Comparison of ENCODE assay signal across 11 mouse cellular contexts in genomic region chr13:119965302-119965952, GRCm38 (mm10). TPM values are rescaled to one million over a fixed set of nuclear protein-coding genes. Genes with fewer than 3 reads are reported as not detected.
ATAC-seq and TF ChIP-seq lines count a peak whose summit lies in the region.
"Not testable (repeated sequence)": the region's sequence is repeated elsewhere in the genome, so short reads cannot be mapped to it uniquely, and the experiment has no call there.
"Had no signal": no experiment of that assay in that cellular context is flagged by ENCODE, and none has a peak within 500 bp of the region (broad histone marks: within the 10 kb centered on the region; RNA-seq: fewer than 3 reads in every experiment).

No protein-coding gene starts in this region.

- peak overlapping the region; percentile 44 for H3K4me3 ChIP-seq in bone marrow macrophage, adult 2 months (ENCODE audit: insufficient read depth, low read length)
- not testable (repeated sequence) for H3K4me3 ChIP-seq in forebrain, embryonic 13.5 days; neural tube, embryonic 12.5 days
- H3K4me3 ChIP-seq in heart, embryonic 15.5 days = peak overlapping the region; percentile 41
- peak overlapping the region; percentile 15; the same call in 1 of the 2 replicates for H3K4me3 ChIP-seq in intestine, embryonic 15.5 days (replicated peaks)
- 0 out of 2 replicates have a peak overlapping the region, but pooled peaks have one; percentile 20 for H3K4me3 ChIP-seq in limb, embryonic 13.5 days
- peak overlapping the region; percentile 20; the same call in 1 of the 2 replicates for H3K4me3 ChIP-seq in macrophage (ENCODE audit: inconsistent target)

- not testable (repeated sequence) for TF ChIP-seq POLR2A in bone marrow macrophage, adult 2 months (IDR thresholded peaks at IDR 0.05; ENCODE audit: borderline replicate concordance, low read depth, low read length)

- WGBS in forebrain, embryonic 13.5 days = 1% methylated on average over 15 of the region's 34 CpGs
- 2% methylated on average over 16 of the region's 34 CpGs for WGBS in heart, embryonic 15.5 days
- WGBS in intestine, embryonic 15.5 days = 2% methylated on average over 16 of the region's 34 CpGs
- WGBS in limb, embryonic 13.5 days = under 1% methylated on average over 14 of the region's 34 CpGs
- WGBS in macrophage (ENCODE audit: missing documents) = 7% methylated on average over 3 of the region's 34 CpGs
- WGBS in neural tube, embryonic 12.5 days = 1% methylated on average over 19 of the region's 34 CpGs

- H3K79me2 ChIP-seq in macrophage (ENCODE audit: inconsistent target) = not testable (repeated sequence)

- H3K9ac ChIP-seq in forebrain, embryonic 13.5 days; heart, embryonic 15.5 days; intestine, embryonic 15.5 days; limb, embryonic 13.5 days; neural tube, embryonic 12.5 days: not testable (repeated sequence)

- H3K27ac ChIP-seq in bone marrow macrophage, adult 2 months (ENCODE audit: insufficient read depth, low read depth, low read length); forebrain, embryonic 13.5 days; heart, embryonic 15.5 days; intestine, embryonic 15.5 days; limb, embryonic 13.5 days; macrophage; neural tube, embryonic 12.5 days: not testable (repeated sequence)

- not testable (repeated sequence) for H3K4me1 ChIP-seq in bone marrow macrophage, adult 2 months (ENCODE audit: control insufficient read depth, insufficient read depth, low read length); forebrain, embryonic 13.5 days; heart, embryonic 15.5 days (replicated peaks); intestine, embryonic 15.5 days (replicated peaks); limb, embryonic 13.5 days; neural tube, embryonic 12.5 days

- not testable (repeated sequence) for TF ChIP-seq CTCF in bone marrow macrophage, adult 2 months (IDR thresholded peaks at IDR 0.05; ENCODE audit: low read depth, low read length)

- H3K9me3 ChIP-seq in forebrain, embryonic 13.5 days (replicated peaks); heart, embryonic 15.5 days (replicated peaks); intestine, embryonic 15.5 days; limb, embryonic 13.5 days; neural tube, embryonic 12.5 days: not testable (repeated sequence)

- H3K36me3 ChIP-seq in forebrain, embryonic 13.5 days (ENCODE audit: poor library complexity, severe bottlenecking); heart, embryonic 15.5 days; intestine, embryonic 15.5 days; limb, embryonic 13.5 days; macrophage (ENCODE audit: inconsistent target); neural tube, embryonic 12.5 days: not testable (repeated sequence)

- not testable (repeated sequence) for H3K27me3 ChIP-seq in forebrain, embryonic 13.5 days; heart, embryonic 15.5 days; intestine, embryonic 15.5 days (replicated peaks); limb, embryonic 13.5 days; neural tube, embryonic 12.5 days (replicated peaks)

- ATAC-seq in forebrain, embryonic 13.5 days = peak; percentile 87
- ATAC-seq in heart, embryonic 15.5 days (replicated peaks; ENCODE audit: insufficient number of reproducible peaks, insufficient read depth, low FRiP score, low read depth) = 0 out of 2 replicates have a peak, but pooled peaks have one; percentile 66
- ATAC-seq in intestine, embryonic 15.5 days = peak; percentile 85
- peak; percentile 57; the same call in 1 of the 2 replicates for ATAC-seq in limb, embryonic 13.5 days (ENCODE audit: low FRiP score, low read depth)
- peak; percentile 67 for ATAC-seq in neural tube, embryonic 12.5 days (ENCODE audit: low FRiP score, low read depth)

- H3K4me2 ChIP-seq in forebrain, embryonic 13.5 days = peak overlapping the region; percentile 38
- peak overlapping the region; percentile 57 for H3K4me2 ChIP-seq in heart, embryonic 15.5 days
- peak overlapping the region; percentile 41 for H3K4me2 ChIP-seq in intestine, embryonic 15.5 days (replicated peaks)
- H3K4me2 ChIP-seq in limb, embryonic 13.5 days (replicated peaks) = peak overlapping the region; percentile 46
- H3K4me2 ChIP-seq in neural tube, embryonic 12.5 days (replicated peaks) = not testable (repeated sequence)

RNA-seq across cellular contexts. Expression of gene B020031M17Rik, which starts 14.8 kb away (rescaled TPM):
- not detected in 2 replicates for polyA plus RNA-seq in bone marrow macrophage, adult 2 months (2012; ENCODE audit: insufficient read depth, insufficient read length, missing spikeins)
- not detected in 2 replicates for polyA plus RNA-seq in forebrain, embryonic 13.5 days (2015; fragmentation: Nextera tagmentation; extraction: Ambion mirVana)
- not detected in 2 replicates for polyA plus RNA-seq in heart, embryonic 15.5 days (2015; fragmentation: Nextera tagmentation; extraction: Ambion mirVana)
- polyA plus RNA-seq in intestine, embryonic 15.5 days (2015; fragmentation: Nextera tagmentation; extraction: Ambion mirVana) = not detected in 2 replicates
- not detected in 2 replicates for polyA plus RNA-seq in limb, embryonic 13.5 days (2015; fragmentation: Nextera tagmentation; extraction: Ambion mirVana)
- under 1 TPM in 1 of 26 experiments, not detected in 25; 0.96 TPM for total RNA-seq in macrophage (2018; cell fraction: chromatin; rRNA removed)
- not detected for total RNA-seq in macrophage (2018; cell fraction: cytosol; rRNA removed)
- not detected for total RNA-seq in macrophage (2018; cell fraction: nucleus; rRNA removed)
- polyA plus RNA-seq in macrophage (2018) = not detected in 3 replicates
- polyA plus RNA-seq in neural tube, embryonic 12.5 days (2016; fragmentation: Nextera tagmentation; extraction: Ambion mirVana) = not detected in 2 replicates
- total RNA-seq: gastrocnemius, adult 8-10 months; heart, postnatal 25 days; left cerebral cortex, adult 8-10 months had no signal
- polyA plus RNA-seq: erythroblast, embryonic 14.5 days had no signal

RNA-seq across cellular contexts. Expression of gene Gm21761, which starts 36.4 kb away (rescaled TPM):
- not detected in 2 replicates for polyA plus RNA-seq in bone marrow macrophage, adult 2 months (2012; ENCODE audit: insufficient read depth, insufficient read length, missing spikeins)
- polyA plus RNA-seq in forebrain, embryonic 13.5 days (2015; fragmentation: Nextera tagmentation; extraction: Ambion mirVana) = not detected in 2 replicates
- polyA plus RNA-seq in heart, embryonic 15.5 days (2015; fragmentation: Nextera tagmentation; extraction: Ambion mirVana) = not detected in 2 replicates
- polyA plus RNA-seq in intestine, embryonic 15.5 days (2015; fragmentation: Nextera tagmentation; extraction: Ambion mirVana) = not detected in 2 replicates
- polyA plus RNA-seq in limb, embryonic 13.5 days (2015; fragmentation: Nextera tagmentation; extraction: Ambion mirVana) = not detected in 2 replicates
- not detected for total RNA-seq in macrophage (2018; cell fraction: chromatin; rRNA removed)
- total RNA-seq in macrophage (2018; cell fraction: cytosol; rRNA removed) = not detected
- not detected for total RNA-seq in macrophage (2018; cell fraction: nucleus; rRNA removed)
- polyA plus RNA-seq in macrophage (2018) = not detected in 3 replicates
- polyA plus RNA-seq in neural tube, embryonic 12.5 days (2016; fragmentation: Nextera tagmentation; extraction: Ambion mirVana) = not detected in 2 replicates
- total RNA-seq: gastrocnemius, adult 8-10 months; heart, postnatal 25 days; left cerebral cortex, adult 8-10 months had no signal
- polyA plus RNA-seq: erythroblast, embryonic 14.5 days had no signal
